Mouse (Mus musculus): ENCODE data around the gene Npepps. TPM values are rescaled to one million over a fixed set of nuclear protein-coding genes. Genes with fewer than 3 reads are reported as not detected.

The Npepps gene
- total RNA-seq (2023) = 100 to 1,000 TPM; 140 to 168 TPM

GRCm38 (mm10) chr11:97280216-97280861 is at the start of gene Npepps:
TSS of gene Npepps (minus strand) at chr11:97280638.

DNA sequence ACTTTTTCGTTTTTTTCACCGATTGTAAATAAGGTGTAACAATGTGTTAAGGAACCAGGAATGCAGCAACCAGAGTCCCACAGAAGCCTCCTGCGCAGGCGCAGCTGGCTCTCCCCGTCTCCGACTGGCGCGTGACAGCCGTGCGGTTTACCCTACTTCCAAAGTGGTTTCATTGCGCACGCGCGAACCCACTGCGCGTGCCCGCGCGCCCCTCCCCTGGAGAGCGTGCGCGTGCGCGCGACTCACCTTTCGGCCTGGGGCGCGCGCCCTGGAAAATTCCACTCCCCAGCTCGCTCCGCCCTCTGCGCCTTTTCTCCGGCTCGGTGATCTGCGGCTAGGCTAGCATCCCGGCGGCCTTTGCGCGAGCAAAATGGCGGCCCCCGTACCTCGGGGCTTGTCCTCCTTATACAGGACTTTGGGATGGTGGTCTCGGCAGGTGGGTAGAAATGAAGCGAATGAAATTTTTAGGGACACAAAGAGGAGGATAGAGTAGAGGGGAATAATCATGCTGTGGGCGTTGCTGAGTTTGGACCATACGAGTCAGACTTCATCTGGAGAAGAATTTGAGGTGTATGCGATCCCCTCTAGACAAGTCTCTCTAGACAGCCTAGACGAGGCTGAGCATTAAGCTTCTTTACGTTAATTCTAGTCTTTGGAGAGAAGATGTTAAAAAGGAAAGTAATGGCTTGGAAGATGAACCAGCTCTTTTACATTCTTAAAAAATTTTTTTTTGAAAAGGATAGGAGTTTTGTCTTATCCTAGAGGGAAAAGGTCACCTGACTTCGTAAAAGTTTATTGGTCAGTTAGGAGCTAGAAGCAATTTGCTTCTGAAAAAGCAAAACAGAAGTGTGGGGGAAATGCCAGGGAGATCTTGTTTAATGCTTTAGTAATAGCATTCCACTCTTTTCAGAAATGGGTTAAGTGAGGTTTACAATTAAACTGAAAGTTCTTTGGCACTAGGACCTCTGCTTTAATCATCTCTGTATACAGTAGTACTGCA is 35.4 kb upstream of the Npepps start, which contains the start of gene Mrpl45:
Gene Mrpl45, plus strand, starts transcription at position 213 of the 1,000 bp plus-strand sequence.

GRCm38 (mm10) chr11:97187764-97188642 is 92.4 kb downstream of the Npepps start, which contains the start of gene Kpnb1:
TSS of gene Kpnb1 (minus strand) at chr11:97187881.

Other genes with a start within 250 kb of the Npepps start
- under 1 TPM; 0.27 to 0.57 TPM for gene Lrrc46, start 239.2 kb downstream of the Npepps start, total RNA-seq (2023)
- gene Mrpl10, start 239.1 kb downstream of the Npepps start, total RNA-seq (2023) = 10 to 100 TPM; 39.9 to 44.8 TPM
- gene Osbpl7, start 230.0 kb downstream of the Npepps start, total RNA-seq (2023) = 10 to 100 TPM; 20.9 to 21.4 TPM
- under 1 TPM in 1 of 2 experiments, not detected in 1; 0.13 TPM for gene Tbx21, start 165.3 kb downstream of the Npepps start, total RNA-seq (2023)
- gene Tbkbp1, start 129.1 kb downstream of the Npepps start, total RNA-seq (2023) = 10 to 100 TPM; 34.7 to 51.1 TPM
- gene Kpnb1, start 92.8 kb downstream of the Npepps start, total RNA-seq (2023) = 100 to 1,000 TPM in 1 of 2 experiments, 10 to 100 TPM in 1; 95.5 to 111 TPM
- gene Mrpl45, start 35.1 kb upstream of the Npepps start, total RNA-seq (2023) = 10 to 100 TPM; 11.0 to 11.5 TPM
- under 1 TPM in 1 of 2 experiments, not detected in 1; 0.04 TPM for gene Gpr179, start 71.4 kb upstream of the Npepps start, total RNA-seq (2023)
- 1 to 10 TPM; 8.6 to 9.3 TPM for gene Socs7, start 81.9 kb upstream of the Npepps start, total RNA-seq (2023)
- 10 to 100 TPM; 27.6 to 38.6 TPM for gene Arhgap23, start 134.9 kb upstream of the Npepps start, total RNA-seq (2023)
- gene 4933428G20Rik, start 219.7 kb upstream of the Npepps start, total RNA-seq (2023) = not detected